Mouse (Mus musculus): ENCODE results near the gene Srek1ip1. TPM values are rescaled to one million over a fixed set of nuclear protein-coding genes. Genes with fewer than 3 reads are reported as not detected.

The Srek1ip1 gene
- total and polyA plus RNA-seq, 3 experiments: 9.7 to 47.8 (median 29.0) TPM

- dilution Hi-C loops (cut with MboI; ENCODE audit: extremely low pct_ligation_motif_present, extremely low pct_unique_long_range_greater_than_20kb, low sequenced_read_pairs) (no loop called here), in situ Hi-C loops (cut with MboI; ENCODE audit: low pct_ligation_motif_present, low pct_unique_long_range_greater_than_20kb, low sequenced_read_pairs) (no loop called here)
- Histone ChIP-seq H3K4me3 (replicated peaks in 1 of 3; ENCODE audit: low read depth in 2 of 3, low read length in 2 of 3, poor library complexity in 1 of 3) (no peak overlapping the region), H3K79me2 (replicated peaks; ENCODE audit: control insufficient read depth, extremely low read depth, insufficient read depth, poor library complexity, severe bottlenecking) (no peaks in the 10 kb centered on the region), H3K9me3 (replicated peaks; ENCODE audit: low read length) (no peaks in the 10 kb centered on the region), H3K9ac (ENCODE audit: insufficient read depth, low read depth) (no peak overlapping the region), H3K27me3 (replicated peaks) (no peaks in the 10 kb centered on the region), H3K4me2 (ENCODE audit: insufficient read depth, low read depth, poor library complexity, severe bottlenecking) (no peak overlapping the region), H3K27ac (ENCODE audit: insufficient read depth, low read depth) (no peak overlapping the region), H3K36me3 (replicated peaks in 1 of 2; ENCODE audit: control insufficient read depth in 1 of 2, insufficient read depth in 1 of 2, low read length in 1 of 2) (peaks cover 28 to 61% of the 10 kb centered on the region in 2 experiments), H3K4me1 (ENCODE audit: control insufficient read depth in 1 of 2, insufficient read depth in 2 of 2) (no peaks in the 10 kb centered on the region)
- TF ChIP-seq CHD1 (IDR thresholded peaks at IDR 0.05; ENCODE audit: low read depth, low read length): no peak
- TF ChIP-seq HCFC1 (IDR thresholded peaks at IDR 0.05; ENCODE audit: low read depth, low read length): no peak
- TF ChIP-seq BHLHE40 (IDR thresholded peaks at IDR 0.05; ENCODE audit: low read depth, low read length): no peak
- no peak for TF ChIP-seq E2F4 (IDR thresholded peaks at IDR 0.05; ENCODE audit: insufficient replicate concordance, low read depth, low read length)
- TF ChIP-seq SIN3A (IDR thresholded peaks at IDR 0.05; ENCODE audit: low read length): no peak
- no peak for TF ChIP-seq PAX5 (IDR thresholded peaks at IDR 0.05; ENCODE audit: low read length)
- TF ChIP-seq MYC (IDR thresholded peaks at IDR 0.05; ENCODE audit: low read depth, low read length): no peak
- no peak for TF ChIP-seq GABPA (IDR thresholded peaks at IDR 0.05; ENCODE audit: insufficient replicate concordance, low read depth, low read length)
- no peak for TF ChIP-seq KAT2A (IDR thresholded peaks at IDR 0.05; ENCODE audit: insufficient replicate concordance, low read length)
- TF ChIP-seq MAX (IDR thresholded peaks at IDR 0.05; ENCODE audit: low read length): no peak
- TF ChIP-seq RAD21 (IDR thresholded peaks at IDR 0.05; ENCODE audit: low read depth, low read length): no peak
- no peak for TF ChIP-seq ZMIZ1 (IDR thresholded peaks at IDR 0.05; ENCODE audit: low read depth, low read length)
- no peak for TF ChIP-seq ELF1 (IDR thresholded peaks at IDR 0.05; ENCODE audit: low read depth, low read length)
- TF ChIP-seq JUND (conservative IDR thresholded peaks at IDR 0.05; ENCODE audit: low read depth, low read length): no peak
- no peak for TF ChIP-seq CHD2 (IDR thresholded peaks at IDR 0.05; ENCODE audit: low read length)
- TF ChIP-seq ZKSCAN1 (IDR thresholded peaks at IDR 0.05; ENCODE audit: borderline replicate concordance, low read depth, low read length): no peak
- no peak for TF ChIP-seq POLR2AphosphoS2 (IDR thresholded peaks at IDR 0.05; ENCODE audit: low read depth, low read length)
- TF ChIP-seq ETS1 (conservative IDR thresholded peaks at IDR 0.05; ENCODE audit: low read depth, low read length): no peak
- TF ChIP-seq USF2 (conservative IDR thresholded peaks at IDR 0.05; ENCODE audit: low read depth, low read length): no peak
- no peak for TF ChIP-seq NRF1 (IDR thresholded peaks at IDR 0.05; ENCODE audit: low read depth, low read length)
- no peak for DNase-seq (ENCODE audit: extremely low read depth)
These were observed 6.8 kb downstream of the Srek1ip1 start for GRCm38 (mm10) chr13:104799067-104799466.

- H3K4me1 ChIP-seq (ENCODE audit: control insufficient read depth in 1 of 2, insufficient read depth in 2 of 2): no peaks in the 10 kb centered on the region
- H3K79me2 ChIP-seq (replicated peaks; ENCODE audit: control insufficient read depth, extremely low read depth, insufficient read depth, poor library complexity, severe bottlenecking): no peaks in the 10 kb centered on the region
- no peak for DNase-seq (ENCODE audit: extremely low read depth)
- H3K9me3 ChIP-seq (replicated peaks; ENCODE audit: low read length): no peaks in the 10 kb centered on the region
- H3K9ac ChIP-seq (ENCODE audit: insufficient read depth, low read depth): no peak overlapping the region
- in situ Hi-C loops (cut with MboI; ENCODE audit: low pct_ligation_motif_present, low pct_unique_long_range_greater_than_20kb, low sequenced_read_pairs): no loop called here
- no peak overlapping the region for H3K4me2 ChIP-seq (ENCODE audit: insufficient read depth, low read depth, poor library complexity, severe bottlenecking)
- H3K4me3 ChIP-seq (replicated peaks in 1 of 3; ENCODE audit: low read depth in 2 of 3, low read length in 2 of 3, poor library complexity in 1 of 3): no peak overlapping the region
- dilution Hi-C loops (cut with MboI; ENCODE audit: extremely low pct_ligation_motif_present, extremely low pct_unique_long_range_greater_than_20kb, low sequenced_read_pairs): no loop called here
- no peak for TF ChIP-seq BHLHE40 (IDR thresholded peaks at IDR 0.05; ENCODE audit: low read depth, low read length)
- TF ChIP-seq ELF1 (IDR thresholded peaks at IDR 0.05; ENCODE audit: low read depth, low read length): no peak
- TF ChIP-seq KAT2A (IDR thresholded peaks at IDR 0.05; ENCODE audit: insufficient replicate concordance, low read length): no peak
- no peak for TF ChIP-seq MAFK (IDR thresholded peaks at IDR 0.05; ENCODE audit: insufficient replicate concordance, low read length)
- TF ChIP-seq CTCF (conservative IDR thresholded peaks at IDR 0.05 in 1 of 2, IDR thresholded peaks at IDR 0.05 in 1 of 2; ENCODE audit: low read depth in 2 of 2, low read length in 2 of 2): no peak
- TF ChIP-seq USF1 (IDR thresholded peaks at IDR 0.05; ENCODE audit: low read depth, low read length): no peak
- TF ChIP-seq USF2 (conservative IDR thresholded peaks at IDR 0.05; ENCODE audit: low read depth, low read length): no peak
- no peak for TF ChIP-seq HCFC1 (IDR thresholded peaks at IDR 0.05; ENCODE audit: low read depth, low read length)
- TF ChIP-seq NRF1 (IDR thresholded peaks at IDR 0.05; ENCODE audit: low read depth, low read length): no peak
- no peak for TF ChIP-seq ZKSCAN1 (IDR thresholded peaks at IDR 0.05; ENCODE audit: borderline replicate concordance, low read depth, low read length)
- no peak for TF ChIP-seq EP300 (IDR thresholded peaks at IDR 0.05; ENCODE audit: low read length)
- TF ChIP-seq SMC3 (IDR thresholded peaks at IDR 0.05; ENCODE audit: low read depth, low read length): no peak
- no peak for TF ChIP-seq NELFE (IDR thresholded peaks at IDR 0.05; ENCODE audit: low read depth, low read length)
- no peak for TF ChIP-seq E2F4 (IDR thresholded peaks at IDR 0.05; ENCODE audit: insufficient replicate concordance, low read depth, low read length)
- TF ChIP-seq CHD2 (IDR thresholded peaks at IDR 0.05; ENCODE audit: low read length): no peak
- H3K27me3 ChIP-seq (replicated peaks): no peaks in the 10 kb centered on the region
- H3K27ac ChIP-seq (ENCODE audit: insufficient read depth, low read depth): no peak overlapping the region
- peaks cover 26 to 61% of the 10 kb centered on the region in 2 experiments for H3K36me3 ChIP-seq (replicated peaks in 1 of 2; ENCODE audit: control insufficient read depth in 1 of 2, insufficient read depth in 1 of 2, low read length in 1 of 2)
These were observed 7.4 kb downstream of the Srek1ip1 start for GRCm38 (mm10) chr13:104799566-104800182.

Data from CH12.LX (cell line).